Mouse (Mus musculus) megakaryocyte, embryonic 14.5 days (primary cell): ENCODE measurements around the gene Tcl1b2.
"Not testable (repeated sequence)": the region's sequence is repeated elsewhere in the genome, so short reads cannot be mapped to it uniquely, and the experiment has no call there.

Source experiments
- FLI1 ChIP-seq: IDR thresholded peaks from 2 replicates; pipeline ENCODE4 v1.6.1; 2012; ENCODE audit warnings: low read length, inconsistent platforms, mixed read lengths
- GATA1 ChIP-seq: IDR thresholded peaks from 3 replicates; pipeline ENCODE4 v1.6.1; 2012; ENCODE audit warnings: mixed read lengths, low read length, inconsistent platforms, borderline replicate concordance

DNA sequence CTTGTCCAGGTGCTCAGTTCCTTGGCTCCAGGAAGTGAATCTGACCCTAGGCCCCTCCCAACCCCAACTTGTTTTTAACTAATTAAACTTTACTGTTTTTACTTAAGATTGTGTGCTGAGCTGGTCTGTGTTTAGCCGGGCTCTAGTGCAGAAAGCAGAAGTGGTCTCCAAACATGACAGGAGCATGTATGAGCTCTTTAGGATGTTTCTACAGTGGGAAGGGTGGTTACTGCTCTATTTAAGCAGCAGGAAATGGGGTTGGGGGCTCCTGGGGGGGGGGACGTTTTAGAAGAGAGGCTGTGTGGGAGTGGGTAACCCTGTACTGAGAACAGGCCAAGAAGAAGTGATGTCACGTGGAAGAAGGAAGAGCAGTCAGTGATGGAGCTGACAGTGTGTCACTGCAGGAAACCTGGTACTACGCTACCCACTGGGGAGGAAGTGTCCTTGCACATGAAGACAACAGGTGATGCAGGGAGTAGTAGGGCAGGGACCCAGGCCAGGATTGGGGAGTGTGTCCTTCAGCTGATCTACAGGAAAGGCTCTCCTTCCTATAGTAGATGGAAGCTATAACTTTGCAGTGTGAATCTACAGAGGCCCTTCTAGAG, 35.3 kb downstream of the Tcl1b2 start:
- TF ChIP-seq GATA1, FLI1: not testable (repeated sequence)
